Mouse (Mus musculus) midbrain, embryonic 16.5 days (tissue): Measurements from ENCODE around the gene Clybl. TPM values are rescaled to one million over a fixed set of nuclear protein-coding genes. Genes with fewer than 3 reads are reported as not detected.

Source experiments
- ATAC-seq: fragments of 200-750 bp; cut with Nextera tagmentation; 2 replicates; pipeline ENCODE4 v1.8.0; 2017; ENCODE audit warnings: moderate TSS enrichment
- H3K27ac ChIP-seq: fragments of 300-500 bp; sonication (generic); 2 replicates; pipeline ENCODE4 v1.5.1; 2014; ENCODE audit warnings: mild to moderate bottlenecking, low read length, mixed read lengths
- H3K27me3 ChIP-seq: fragments of 300-500 bp; sonication (generic); 2 replicates; pipeline ENCODE4 v1.6.1; 2014; ENCODE audit warnings: low read depth, low read length, mixed read lengths; ENCODE audit not compliant: control insufficient read depth, insufficient read depth
- H3K36me3 ChIP-seq: fragments of 300-500 bp; sonication (generic); 2 replicates; pipeline ENCODE4 v1.6.1; 2014; ENCODE audit warnings: mild to moderate bottlenecking, low read length, moderate library complexity, mixed read lengths; ENCODE audit not compliant: control insufficient read depth, insufficient read depth
- H3K4me1 ChIP-seq: fragments of 300-500 bp; sonication (generic); 2 replicates; pipeline ENCODE4 v1.6.1; 2014; ENCODE audit warnings: mild to moderate bottlenecking, low read length, mixed read lengths; ENCODE audit not compliant: control insufficient read depth, insufficient read depth
- H3K4me2 ChIP-seq: fragments of 300-500 bp; sonication (generic); 2 replicates; pipeline ENCODE4 v1.6.1; 2014; ENCODE audit warnings: mild to moderate bottlenecking, low read length, mixed read lengths
- H3K4me3 ChIP-seq: fragments of 300-500 bp; sonication (generic); 2 replicates; pipeline ENCODE4 v1.5.1; 2014; ENCODE audit warnings: low read depth, mild to moderate bottlenecking, low read length, moderate library complexity, mixed read lengths
- H3K9ac ChIP-seq: fragments of 300-500 bp; sonication (generic); 2 replicates; pipeline ENCODE4 v1.6.1; 2014; ENCODE audit warnings: low read depth, low read length, mixed read lengths
- H3K9me3 ChIP-seq: fragments of 300-500 bp; sonication (generic); replicated peaks from 2 replicates; pipeline ENCODE4 v1.6.1; 2014; ENCODE audit warnings: mild to moderate bottlenecking, low read length, mixed read lengths; ENCODE audit not compliant: control insufficient read depth, poor library complexity, severe bottlenecking
- WGBS: fragments of 180-500 bp; shearing (Covaris S2); extraction: QIAGEN DNeasy Blood & Tissue Kit; methylation state at CpG from one replicate; pipeline ENCODE4 v1.1.7; 2014; 5-methylcytosine and 5-hydroxymethylcytosine counted together
- polyA plus RNA-seq: library from polyadenylated mRNA; unstranded; fragments of >200 nt; fragmentation: Nextera tagmentation; extraction: Ambion mirVana; gene quantifications from 2 replicates; pipeline ENCODE4 v1.2.1, GENCODE M21; 2015

Clybl gene
- polyA plus RNA-seq, 1 experiment from 2014 or later = 17.2 TPM

GRCm38 (mm10) chr14:122297386-122298109 is 116.0 kb downstream of the Clybl start:
- Histone ChIP-seq H3K9ac (no peak overlapping the region), H3K4me2 (no peak overlapping the region), H3K36me3 (no peaks in the 10 kb centered on the region), H3K27ac (no peak overlapping the region), H3K4me3 (no peak overlapping the region), H3K27me3 (no peaks in the 10 kb centered on the region; the same call in 1 of the 2 replicates), H3K9me3 (no peaks in the 10 kb centered on the region), H3K4me1 (no peaks in the 10 kb centered on the region)
- ATAC-seq = no peak
- 13% methylated on average over 11 of the region's 11 CpGs for WGBS

- ATAC-seq = no peak
- 62% methylated on average over 11 of the region's 11 CpGs for WGBS
- H3K27ac ChIP-seq = no peak overlapping the region
- H3K9me3 ChIP-seq = no peaks in the 10 kb centered on the region
- H3K36me3 ChIP-seq = no peaks in the 10 kb centered on the region
- H3K4me3 ChIP-seq = no peak overlapping the region
- no peak overlapping the region for H3K4me2 ChIP-seq
- H3K4me1 ChIP-seq = 0 out of 2 replicates have a peak, but pooled peaks cover 5% of the 10 kb centered on the region
- H3K27me3 ChIP-seq = no peaks in the 10 kb centered on the region; the same call in 1 of the 2 replicates
- H3K9ac ChIP-seq = no peak overlapping the region
These were observed 118.8 kb downstream of the Clybl start for GRCm38 (mm10) chr14:122300261-122300660.

GRCm38 (mm10) chr14:122303821-122304220 is 122.3 kb downstream of the Clybl start:
- WGBS = 71% methylated on average over 1 of the region's 1 CpGs
- Histone ChIP-seq H3K27me3 (no peaks in the 10 kb centered on the region), H3K27ac (no peak overlapping the region), H3K9me3 (no peaks in the 10 kb centered on the region), H3K4me3 (no peak overlapping the region), H3K4me2 (no peak overlapping the region), H3K9ac (no peak overlapping the region), H3K36me3 (no peaks in the 10 kb centered on the region), H3K4me1 (0 out of 2 replicates have a peak, but pooled peaks cover 5% of the 10 kb centered on the region)
- ATAC-seq = no peak

GRCm38 (mm10) chr14:122305132-122305531 is 123.6 kb downstream of the Clybl start:
- H3K27me3 ChIP-seq = no peaks in the 10 kb centered on the region
- no peaks in the 10 kb centered on the region for H3K36me3 ChIP-seq
- 0 out of 2 replicates have a peak, but pooled peaks cover 5% of the 10 kb centered on the region for H3K4me1 ChIP-seq
- no peak overlapping the region for H3K4me2 ChIP-seq
- no peak overlapping the region for H3K9ac ChIP-seq
- no peak overlapping the region for H3K4me3 ChIP-seq
- H3K9me3 ChIP-seq = no peaks in the 10 kb centered on the region
- ATAC-seq = no peak; the same call in 1 of the 2 replicates
- WGBS = 48% methylated on average over 8 of the region's 8 CpGs
- H3K27ac ChIP-seq = no peak overlapping the region

GRCm38 (mm10) chr14:122312415-122312814 is 130.9 kb downstream of the Clybl start:
- ATAC-seq = no peak
- no peak overlapping the region for H3K4me3 ChIP-seq
- no peaks in the 10 kb centered on the region for H3K9me3 ChIP-seq
- 96% methylated on average over 6 of the region's 6 CpGs for WGBS
- no peaks in the 10 kb centered on the region for H3K27me3 ChIP-seq
- H3K4me2 ChIP-seq = no peak overlapping the region
- no peak overlapping the region for H3K9ac ChIP-seq
- no peak overlapping the region for H3K27ac ChIP-seq
- no peaks in the 10 kb centered on the region for H3K36me3 ChIP-seq
- H3K4me1 ChIP-seq = no peaks in the 10 kb centered on the region

- Histone ChIP-seq H3K4me2 (no peak overlapping the region), H3K36me3 (no peaks in the 10 kb centered on the region), H3K9ac (no peak overlapping the region), H3K4me3 (no peak overlapping the region), H3K27ac (no peak overlapping the region), H3K4me1 (no peaks in the 10 kb centered on the region), H3K9me3 (no peaks in the 10 kb centered on the region), H3K27me3 (no peaks in the 10 kb centered on the region)
- ATAC-seq = no peak
- 85% methylated on average over 4 of the region's 4 CpGs for WGBS
These were observed 131.8 kb downstream of the Clybl start for GRCm38 (mm10) chr14:122313328-122313727.

- WGBS = 93% methylated on average over 12 of the region's 12 CpGs
- H3K9me3 ChIP-seq = no peaks in the 10 kb centered on the region
- H3K27ac ChIP-seq = no peak overlapping the region
These were observed 134.2 kb downstream of the Clybl start for GRCm38 (mm10) chr14:122315743-122316142.

GRCm38 (mm10) chr14:122322136-122322535 is 140.6 kb downstream of the Clybl start:
- Histone ChIP-seq H3K4me3 (no peak overlapping the region), H3K27ac (no peak overlapping the region)
- 40% methylated on average over 5 of the region's 5 CpGs for WGBS

More at GRCm38 (mm10) chr14:122315743-122316142, 134.2 kb downstream of the Clybl start:
- no peaks in the 10 kb centered on the region for H3K4me1 ChIP-seq
- H3K36me3 ChIP-seq = no peaks in the 10 kb centered on the region
- no peak overlapping the region for H3K4me3 ChIP-seq
- H3K9ac ChIP-seq = no peak overlapping the region
- H3K4me2 ChIP-seq = no peak overlapping the region
- H3K27me3 ChIP-seq = no peaks in the 10 kb centered on the region
- ATAC-seq = no peak

GRCm38 (mm10) chr14:122323838-122324458 is 142.4 kb downstream of the Clybl start:
- peaks cover 2% of the 10 kb centered on the region; the same call in 1 of the 2 replicates for H3K4me1 ChIP-seq
- no peaks in the 10 kb centered on the region for H3K27me3 ChIP-seq
- no peaks in the 10 kb centered on the region for H3K9me3 ChIP-seq
- no peak overlapping the region for H3K9ac ChIP-seq
- no peak for ATAC-seq
- H3K36me3 ChIP-seq = no peaks in the 10 kb centered on the region
- H3K4me3 ChIP-seq = no peak overlapping the region
- WGBS = 70% methylated on average over 9 of the region's 9 CpGs
- no peak overlapping the region for H3K27ac ChIP-seq
- H3K4me2 ChIP-seq = no peak overlapping the region

More at GRCm38 (mm10) chr14:122322136-122322535, 140.6 kb downstream of the Clybl start:
- ATAC-seq = no peak
- no peaks in the 10 kb centered on the region for H3K27me3 ChIP-seq
- peaks cover 2% of the 10 kb centered on the region; the same call in 1 of the 2 replicates for H3K4me1 ChIP-seq
- H3K9ac ChIP-seq = no peak overlapping the region
- H3K4me2 ChIP-seq = no peak overlapping the region
- H3K9me3 ChIP-seq = no peaks in the 10 kb centered on the region
- H3K36me3 ChIP-seq = no peaks in the 10 kb centered on the region
